ENCODE assay signal across 8 mouse cellular contexts in genomic region chr2:157424126-157424903, GRCm38 (mm10). TPM values are rescaled to one million over a fixed set of nuclear protein-coding genes. Genes with fewer than 3 reads are reported as not detected.
A peak's percentile ranks its signal among the peaks of the same experiment; 100 is the strongest.
DNase-seq lines count a peak whose midpoint lies in the region; ATAC-seq and TF ChIP-seq lines count a peak whose summit lies in the region.

No protein-coding gene starts in this region.

- peak overlapping the region; percentile 99 for H3K9ac ChIP-seq in heart, embryonic 13.5 days
- peak overlapping the region; percentile 99 for H3K9ac ChIP-seq in midbrain, embryonic 12.5 days (replicated peaks)

- H3K27me3 ChIP-seq in heart, embryonic 13.5 days (replicated peaks), result no peaks in the 10 kb centered on the region
- no peaks in the 10 kb centered on the region for H3K27me3 ChIP-seq in midbrain, embryonic 12.5 days

- intact Hi-C loops in gastrocnemius, adult 2 months (cut with DNase I), result no loop called here

- peak; percentile 71 for DNase-seq in gastrocnemius, adult 2 months
- no peak for DNase-seq in gastrocnemius, adult 8-10 months (ENCODE audit: low spot score in 2 of 2)
- peak; percentile 76 to 80 for DNase-seq in cerebellum, postnatal 25 days
- DNase-seq in kidney, postnatal 10 days, result peak; percentile 75
- no peak for DNase-seq in frontal cortex, postnatal 25 days (ENCODE audit: low spot score in 2 of 2)

- H3K36me3 ChIP-seq in heart, embryonic 13.5 days, result peaks cover 5% of the 10 kb centered on the region; the same call in 1 of the 2 replicates
- H3K36me3 ChIP-seq in midbrain, embryonic 12.5 days, result 0 out of 2 replicates have a peak, but pooled peaks cover 9% of the 10 kb centered on the region

- 2% methylated on average over 56 of the region's 98 CpGs for WGBS in heart, embryonic 13.5 days
- 1% methylated on average over 64 of the region's 98 CpGs for WGBS in midbrain, embryonic 12.5 days

- peaks cover 62% of the 10 kb centered on the region for H3K4me1 ChIP-seq in heart, embryonic 13.5 days
- peaks cover 49% of the 10 kb centered on the region for H3K4me1 ChIP-seq in midbrain, embryonic 12.5 days

- H3K4me3 ChIP-seq in gastrocnemius, adult 2 months, result peak overlapping the region; percentile 81
- H3K4me3 ChIP-seq in heart, embryonic 13.5 days, result peak overlapping the region; percentile 80
- H3K4me3 ChIP-seq in midbrain, embryonic 12.5 days, result peak overlapping the region; percentile 88

- peak overlapping the region; percentile 85 for H3K4me2 ChIP-seq in heart, embryonic 13.5 days
- H3K4me2 ChIP-seq in midbrain, embryonic 12.5 days (replicated peaks), result peak overlapping the region; percentile 83

- TF ChIP-seq CTCF in gastrocnemius, adult 2 months (IDR thresholded peaks at IDR 0.05), result no peak

- peak overlapping the region; percentile 81 for H3K27ac ChIP-seq in gastrocnemius, adult 2 months
- H3K27ac ChIP-seq in heart, embryonic 13.5 days (replicated peaks), result peak overlapping the region; percentile 78
- peak overlapping the region; percentile 91 for H3K27ac ChIP-seq in midbrain, embryonic 12.5 days (replicated peaks)

- H3K9me3 ChIP-seq in heart, embryonic 13.5 days, result no peaks in the 10 kb centered on the region
- H3K9me3 ChIP-seq in midbrain, embryonic 12.5 days, result no peaks in the 10 kb centered on the region

- peak; percentile 74 for ATAC-seq in CD4-positive, CD25-positive, alpha-beta regulatory T cell, adult 4 months
- ATAC-seq in heart, embryonic 13.5 days (ENCODE audit: extremely low read depth, insufficient number of reproducible peaks, low FRiP score, low TSS enrichment), result no peak
- ATAC-seq in midbrain, embryonic 12.5 days (ENCODE audit: low FRiP score, low read depth), result peak; percentile 48; the same call in 1 of the 2 replicates

RNA-seq across cellular contexts. Expression of gene Src, which starts 6.1 kb away (rescaled TPM):
- total RNA-seq in gastrocnemius, adult 2 months (2021), result 1 to 10 TPM; 2.2 to 2.8 TPM
- total RNA-seq in gastrocnemius, adult 8-10 months (2022), result 1 to 10 TPM; 1.3 to 2.3 (median 1.7) TPM
- 1 to 10 TPM; 1.6 to 2.0 TPM for polyA plus RNA-seq in CD4-positive, CD25-positive, alpha-beta regulatory T cell, adult 4 months (2017; shearing (Covaris generic))
- polyA plus RNA-seq in heart, embryonic 13.5 days (2015; fragmentation: Nextera tagmentation; extraction: Ambion mirVana), result 7.3 and 7.6 TPM in 2 replicates
- 33.5 and 36.6 TPM in 2 replicates for polyA plus RNA-seq in midbrain, embryonic 12.5 days (2016; fragmentation: Nextera tagmentation; extraction: Ambion mirVana)

RNA-seq across cellular contexts. Expression of gene Manbal, which starts 56.9 kb away (rescaled TPM):
- total RNA-seq in gastrocnemius, adult 2 months (2021), result 10 to 100 TPM; 13.5 TPM
- 10 to 100 TPM; 16.4 to 18.4 (median 17.4) TPM for total RNA-seq in gastrocnemius, adult 8-10 months (2022)
- 10 to 100 TPM; 41.4 to 59.3 TPM for polyA plus RNA-seq in CD4-positive, CD25-positive, alpha-beta regulatory T cell, adult 4 months (2017; shearing (Covaris generic))
- 64.1 and 65.4 TPM in 2 replicates for polyA plus RNA-seq in heart, embryonic 13.5 days (2015; fragmentation: Nextera tagmentation; extraction: Ambion mirVana)
- polyA plus RNA-seq in midbrain, embryonic 12.5 days (2016; fragmentation: Nextera tagmentation; extraction: Ambion mirVana), result 66.5 and 75.6 TPM in 2 replicates

Comparison
In these comparisons a context has a peak if more than half of its experiments do, and no peak if none do; other contexts are left out.
1. DNase-seq: peak in gastrocnemius, adult 2 months (single experiment), cerebellum, postnatal 25 days (2 of 2) and kidney, postnatal 10 days (single experiment); none in gastrocnemius, adult 8-10 months (0 of 2) and frontal cortex, postnatal 25 days (0 of 2).
2. Peak in every context shown above with its lines, with median percentiles within 50 percentile points of each other: H3K27ac ChIP-seq and H3K4me3 ChIP-seq.